Comparison of ENCODE assay signal across 29 mouse cellular contexts in the genomic region with DNA sequence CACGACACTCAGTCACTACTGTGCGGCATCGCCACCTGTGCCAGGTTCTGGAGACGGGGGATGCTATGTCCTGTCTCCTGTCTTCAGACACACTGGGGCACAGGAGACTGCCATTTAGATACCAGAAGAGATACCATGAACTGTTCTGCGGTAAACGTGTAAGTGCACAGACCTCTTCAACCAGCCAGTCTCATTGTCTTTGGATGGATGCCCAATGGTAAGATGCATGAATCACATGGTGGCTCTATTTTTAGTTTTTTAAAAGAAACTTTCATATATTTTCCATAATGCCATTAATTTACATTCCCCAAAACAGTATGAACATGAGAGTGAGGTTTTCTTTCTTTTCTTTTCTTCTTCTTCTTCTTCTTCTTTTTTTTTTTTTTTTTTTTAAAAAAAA. TPM values are rescaled to one million over a fixed set of nuclear protein-coding genes. Genes with fewer than 3 reads are reported as not detected.
DNase-seq lines count a peak whose midpoint lies in the region; ATAC-seq and TF ChIP-seq lines count a peak whose summit lies in the region.
"Had no signal": no experiment of that assay in that cellular context is flagged by ENCODE, and none has a peak within 500 bp of the region (broad histone marks: within the 10 kb centered on the region; RNA-seq: fewer than 3 reads in every experiment).

No protein-coding gene starts in this region.

- 28% methylated on average over 6 of the region's 6 CpGs for WGBS in heart, postnatal 0 days
- WGBS in heart, adult 2 months: 66% methylated on average over 6 of the region's 6 CpGs

- 0 out of 2 replicates have a peak, but pooled peaks have one; percentile 15 for ATAC-seq in heart, postnatal 0 days (ENCODE audit: insufficient read depth, low read depth)
- ATAC-seq: forebrain, embryonic 13.5 days; hindbrain, embryonic 16.5 days; midbrain, embryonic 16.5 days had no signal

- H3K79me2 ChIP-seq in heart, adult 2 months (replicated peaks; ENCODE audit: control insufficient read depth, insufficient read depth, low read length): peaks cover 3% of the 10 kb centered on the region; the same call in 1 of the 2 replicates

- TF ChIP-seq POLR2A in heart, adult 2 months (IDR thresholded peaks at IDR 0.05; ENCODE audit: insufficient read depth, low read depth, low read length): no peak
- no peak for TF ChIP-seq POLR2A in bone marrow macrophage, adult 2 months (IDR thresholded peaks at IDR 0.05; ENCODE audit: borderline replicate concordance, low read depth, low read length)

- H3K4me1 ChIP-seq in heart, postnatal 0 days (ENCODE audit: control insufficient read depth, insufficient read depth): peaks cover 25% of the 10 kb centered on the region
- H3K4me1 ChIP-seq in heart, adult 2 months (ENCODE audit: control insufficient read depth, insufficient read depth, low read length): peaks cover 13% of the 10 kb centered on the region
- peaks cover 36% of the 10 kb centered on the region for H3K4me1 ChIP-seq in bone marrow macrophage, adult 2 months (ENCODE audit: control insufficient read depth, insufficient read depth, low read length)
- H3K4me1 ChIP-seq: forebrain, embryonic 13.5 days; midbrain, embryonic 10.5 days had no signal

- H3K4me3 ChIP-seq in heart, postnatal 0 days (ENCODE audit: low read depth, low read length): no peak overlapping the region
- H3K4me3 ChIP-seq in heart, adult 2 months: no peak overlapping the region
- no peak overlapping the region for H3K4me3 ChIP-seq in bone marrow macrophage, adult 2 months (ENCODE audit: insufficient read depth, low read length)
- H3K4me3 ChIP-seq: embryonic facial prominence, embryonic 10.5 days; embryonic facial prominence, embryonic 15.5 days; forebrain, embryonic 13.5 days; liver, embryonic 13.5 days; midbrain, embryonic 10.5 days had no signal

- no peak overlapping the region for H3K27ac ChIP-seq in heart, postnatal 0 days (ENCODE audit: low read depth)
- no peak overlapping the region for H3K27ac ChIP-seq in heart, adult 2 months
- peak overlapping the region; percentile 79; the same call in 1 of the 2 replicates for H3K27ac ChIP-seq in bone marrow macrophage, adult 2 months (ENCODE audit: insufficient read depth, low read depth, low read length)
- H3K27ac ChIP-seq: embryonic facial prominence, embryonic 10.5 days; forebrain, embryonic 13.5 days; liver, embryonic 13.5 days; midbrain, embryonic 10.5 days had no signal

- H3K9ac ChIP-seq in heart, postnatal 0 days (replicated peaks; ENCODE audit: low read depth, low read length): no peak overlapping the region
- H3K9ac ChIP-seq in heart, adult 2 months (ENCODE audit: low read depth, low read length): no peak overlapping the region
- H3K9ac ChIP-seq: embryonic facial prominence, embryonic 15.5 days; forebrain, embryonic 13.5 days; liver, embryonic 13.5 days had no signal

- 0 out of 2 replicates have a peak, but pooled peaks cover 11% of the 10 kb centered on the region for H3K36me3 ChIP-seq in heart, postnatal 0 days (replicated peaks; ENCODE audit: control insufficient read depth, insufficient read depth, low read length)
- peaks cover 6% of the 10 kb centered on the region for H3K36me3 ChIP-seq in heart, adult 2 months (ENCODE audit: control insufficient read depth, insufficient read depth, low read length)
- H3K36me3 ChIP-seq: embryonic facial prominence, embryonic 10.5 days; embryonic facial prominence, embryonic 15.5 days; liver, embryonic 13.5 days had no signal

- intact Hi-C loops in heart, adult 2 months (cut with DNase I): loop anchor here (2.0 kb wide), 1 partner anchor 17 kb away; no protein-coding TSS in a partner anchor

- no peak for TF ChIP-seq CTCF in heart, postnatal 0 days (IDR thresholded peaks at IDR 0.05; ENCODE audit: low read depth)
- no peak for TF ChIP-seq CTCF in heart, adult 2 months (IDR thresholded peaks at IDR 0.05)
- TF ChIP-seq CTCF in bone marrow macrophage, adult 2 months (IDR thresholded peaks at IDR 0.05; ENCODE audit: low read depth, low read length): no peak

- no peaks in the 10 kb centered on the region for H3K27me3 ChIP-seq in heart, postnatal 0 days (ENCODE audit: control insufficient read depth, insufficient read depth, low read length)
- no peaks in the 10 kb centered on the region for H3K27me3 ChIP-seq in heart, adult 2 months (ENCODE audit: control insufficient read depth, insufficient read depth, low read length)
- H3K27me3 ChIP-seq: embryonic facial prominence, embryonic 15.5 days; forebrain, embryonic 13.5 days; liver, embryonic 13.5 days had no signal

- H3K4me2 ChIP-seq in heart, postnatal 0 days (ENCODE audit: low read depth, low read length): no peak overlapping the region
- H3K4me2 ChIP-seq: embryonic facial prominence, embryonic 15.5 days; forebrain, embryonic 13.5 days; liver, embryonic 13.5 days had no signal

- peak; percentile 41 for DNase-seq in heart, postnatal 0 days (ENCODE audit: low spot score)
- no peak for DNase-seq in heart, adult 2 months
- peak; percentile 28 for DNase-seq in 3T3-L1 (ENCODE audit: low read depth, low spot score)
- DNase-seq in 416B (ENCODE audit: low read depth): peak; percentile 40
- DNase-seq in liver: no peak
- no peak for DNase-seq in urinary bladder, postnatal 4 days (ENCODE audit: low spot score in 2 of 2)
- DNase-seq: adrenal gland, adult 2 months; adrenal gland, postnatal 36 days; cerebellum, adult 2 months; cerebellum, postnatal 25 days; gastrocnemius, postnatal 25 days; heart, adult 18-20 months; heart, postnatal 10 days; kidney, adult 2 months; kidney, postnatal 4 days; left cerebral cortex, postnatal 4 days; liver, embryonic 13.5 days; lung, adult 18-20 months; spleen, adult 18-20 months; thymus, adult 2 months; thymus, postnatal 36 days had no signal

- H3K9me3 ChIP-seq in heart, postnatal 0 days (replicated peaks; ENCODE audit: control insufficient read depth, low read length): no peaks in the 10 kb centered on the region
- H3K9me3 ChIP-seq: embryonic facial prominence, embryonic 10.5 days; embryonic facial prominence, embryonic 15.5 days; forebrain, embryonic 13.5 days; G1E; liver, embryonic 13.5 days; midbrain, embryonic 10.5 days had no signal

- TF ChIP-seq EP300 in heart, postnatal 0 days (IDR thresholded peaks at IDR 0.05; ENCODE audit: low read depth): no peak
- TF ChIP-seq EP300 in heart, adult 2 months (IDR thresholded peaks at IDR 0.05; ENCODE audit: insufficient read depth, low read depth, low read length): no peak

RNA-seq across cellular contexts. Expression of a gene that starts 33.2 kb away (rescaled TPM):
- total RNA-seq in heart, postnatal 0 days (2014; rRNA removed; ENCODE audit: low replicate concordance): 14.2 and 35.0 TPM in 2 replicates
- 21.1 and 22.0 TPM in 2 replicates for polyA plus RNA-seq in heart, postnatal 0 days (2015; fragmentation: Nextera tagmentation; extraction: Ambion mirVana)
- total RNA-seq in heart, adult 2 months (2021): 10 to 100 TPM; 14.5 to 20.9 TPM
- polyA plus RNA-seq in heart, adult 2 months (2012; rRNA removed): 11.1 and 19.9 TPM in 2 replicates
- 18.9 and 20.4 TPM in 2 replicates for polyA plus RNA-seq in bone marrow macrophage, adult 2 months (2012; ENCODE audit: insufficient read depth, insufficient read length, missing spikeins)

RNA-seq across cellular contexts. Expression of a gene that starts 38.4 kb away (rescaled TPM):
- total RNA-seq in heart, postnatal 0 days (2014; rRNA removed; ENCODE audit: low replicate concordance): 121 and 148 TPM in 2 replicates
- polyA plus RNA-seq in heart, postnatal 0 days (2015; fragmentation: Nextera tagmentation; extraction: Ambion mirVana): 26.0 and 28.9 TPM in 2 replicates
- 10 to 100 TPM; 76.7 to 85.9 TPM for total RNA-seq in heart, adult 2 months (2021)
- 38.5 and 74.6 TPM in 2 replicates for polyA plus RNA-seq in heart, adult 2 months (2012; rRNA removed)
- 93.7 and 98.6 TPM in 2 replicates for polyA plus RNA-seq in bone marrow macrophage, adult 2 months (2012; ENCODE audit: insufficient read depth, insufficient read length, missing spikeins)

Comparison
In these comparisons a context has a peak if more than half of its experiments do, and no peak if none do; other contexts are left out.
1. DNase-seq: peak in heart, postnatal 0 days (single experiment), 3T3-L1 (single experiment) and 416B (single experiment); none in heart, adult 2 months (0 of 2), liver (single experiment) and urinary bladder, postnatal 4 days (0 of 2).